Mouse (Mus musculus) hindbrain, embryonic 11.5 days (tissue): ENCODE data around the gene Nup93. TPM values are rescaled to one million over a fixed set of nuclear protein-coding genes. Genes with fewer than 3 reads are reported as not detected.

Source experiments
- ATAC-seq: fragments of 200-750 bp; cut with Nextera tagmentation; 2 replicates; pipeline ENCODE4 v1.8.0; 2017; ENCODE audit warnings: mild to moderate bottlenecking, moderate TSS enrichment, moderate library complexity; ENCODE audit not compliant: low FRiP score
- DNase-seq: peaks from one replicate; pipeline ENCODE4 v3.0.0-alpha.2; 2015; ENCODE audit warnings: low spot score
- H3K27ac ChIP-seq: fragments of 300-500 bp; sonication (generic); 2 replicates; pipeline ENCODE4 v1.5.1; 2014; ENCODE audit warnings: mild to moderate bottlenecking, low read depth, low read length
- H3K27me3 ChIP-seq: fragments of 300-500 bp; sonication (generic); 2 replicates; pipeline ENCODE4 v1.6.1; 2014; ENCODE audit warnings: mild to moderate bottlenecking, low read length, moderate library complexity, mixed read lengths; ENCODE audit not compliant: control insufficient read depth, insufficient read depth
- H3K36me3 ChIP-seq: fragments of 300-500 bp; sonication (generic); 2 replicates; pipeline ENCODE4 v1.6.1; 2014; ENCODE audit warnings: mild to moderate bottlenecking, low read length, moderate library complexity, mixed read lengths; ENCODE audit not compliant: control insufficient read depth, insufficient read depth
- H3K4me1 ChIP-seq: fragments of 300-500 bp; sonication (generic); replicated peaks from 2 replicates; pipeline ENCODE4 v1.6.1; 2014; ENCODE audit warnings: low read length, mixed read lengths; ENCODE audit not compliant: control insufficient read depth, insufficient read depth
- H3K4me2 ChIP-seq: fragments of 300-500 bp; sonication (generic); replicated peaks from 2 replicates; pipeline ENCODE4 v1.6.1; 2014; ENCODE audit warnings: mild to moderate bottlenecking, low read depth, low read length
- H3K4me3 ChIP-seq: fragments of 300-500 bp; sonication (generic); 2 replicates; pipeline ENCODE4 v1.5.1; 2014; ENCODE audit warnings: low read depth, low read length
- H3K9ac ChIP-seq: fragments of 300-500 bp; sonication (generic); 2 replicates; pipeline ENCODE4 v1.6.1; 2014; ENCODE audit warnings: low read depth, low read length
- H3K9me3 ChIP-seq: fragments of 300-500 bp; sonication (generic); 2 replicates; pipeline ENCODE4 v1.6.1; 2016; ENCODE audit warnings: low read length; ENCODE audit not compliant: control insufficient read depth
- WGBS: fragments of 180-500 bp; shearing (Covaris S2); extraction: QIAGEN DNeasy Blood & Tissue Kit; methylation state at CpG from one replicate; pipeline ENCODE4 v1.1.7; 2014; 5-methylcytosine and 5-hydroxymethylcytosine counted together
- polyA plus RNA-seq: library from polyadenylated mRNA; unstranded; fragments of >200 nt; fragmentation: Nextera tagmentation; extraction: Ambion mirVana; gene quantifications from 2 replicates; pipeline ENCODE4 v1.2.1, GENCODE M21; 2014

The Nup93 gene
- polyA plus RNA-seq, 1 experiment from 2014 or later, result 95.1 TPM

- Histone ChIP-seq H3K27me3 (no peaks in the 10 kb centered on the region), H3K9ac (no peak overlapping the region), H3K4me1 (no peaks in the 10 kb centered on the region), H3K27ac (no peak overlapping the region), H3K9me3 (no peaks in the 10 kb centered on the region), H3K4me3 (no peak overlapping the region), H3K4me2 (no peak overlapping the region), H3K36me3 (no peaks in the 10 kb centered on the region)
- 79% methylated on average over 9 of the region's 9 CpGs for WGBS
- ATAC-seq (no peak), DNase-seq (no peak)
These were observed 134.1 kb downstream of the Nup93 start for GRCm38 (mm10) chr8:94348425-94348824.

DNA sequence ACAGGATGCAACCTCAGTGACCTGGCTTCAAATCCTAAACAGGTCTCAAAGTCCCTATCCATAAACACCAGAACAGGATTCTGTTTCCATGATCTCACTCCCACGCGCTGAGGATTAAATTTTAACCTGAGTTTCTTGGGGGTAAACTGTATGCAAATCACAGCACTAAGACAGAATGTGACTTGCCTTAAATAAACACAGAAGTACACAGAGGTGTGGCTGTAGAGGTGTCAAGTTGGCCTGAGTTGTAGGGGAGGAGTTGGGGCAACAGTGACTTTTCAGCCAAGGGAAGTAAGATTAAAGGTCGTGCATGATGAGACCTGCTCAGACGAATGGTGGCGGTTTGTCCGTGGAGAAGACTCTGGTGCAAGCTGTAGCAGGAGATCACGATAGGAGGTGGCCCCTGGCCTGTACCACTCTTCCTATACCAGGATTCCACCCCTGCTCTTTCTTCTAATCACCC is 139.7 kb downstream of the Nup93 start:
- Histone ChIP-seq H3K27me3 (no peaks in the 10 kb centered on the region), H3K4me1 (no peaks in the 10 kb centered on the region), H3K36me3 (no peaks in the 10 kb centered on the region), H3K9ac (no peak overlapping the region), H3K4me2 (no peak overlapping the region), H3K9me3 (no peaks in the 10 kb centered on the region), H3K4me3 (no peak overlapping the region), H3K27ac (no peak overlapping the region)
- ATAC-seq, result no peak
- no peak for DNase-seq
- 86% methylated on average over 7 of the region's 7 CpGs for WGBS

DNA sequence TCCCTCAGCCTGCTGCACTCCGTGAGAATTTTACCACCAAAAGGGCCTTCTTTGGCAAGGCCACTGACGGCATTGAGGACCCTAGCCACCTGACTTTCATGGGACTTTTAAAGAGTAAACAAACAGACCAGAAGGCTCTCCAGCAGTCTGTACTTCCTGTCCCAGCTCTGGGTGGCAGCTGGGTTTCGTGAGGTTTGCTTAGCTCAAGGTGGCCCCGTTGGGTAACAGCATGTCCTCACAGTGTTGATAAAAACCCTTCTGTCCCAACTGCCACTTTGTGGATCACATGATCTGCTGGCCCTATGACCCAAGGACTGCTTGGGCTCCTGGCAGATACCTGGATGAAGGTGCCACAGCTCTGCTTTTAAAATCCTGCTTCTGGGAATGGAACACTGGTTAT is 140.2 kb downstream of the Nup93 start:
- Histone ChIP-seq H3K9ac (no peak overlapping the region), H3K27me3 (no peaks in the 10 kb centered on the region), H3K27ac (no peak overlapping the region), H3K9me3 (no peaks in the 10 kb centered on the region), H3K4me2 (no peak overlapping the region), H3K36me3 (no peaks in the 10 kb centered on the region), H3K4me1 (no peaks in the 10 kb centered on the region), H3K4me3 (no peak overlapping the region)
- no peak for ATAC-seq
- WGBS, result 72% methylated on average over 4 of the region's 4 CpGs
- no peak for DNase-seq

DNA sequence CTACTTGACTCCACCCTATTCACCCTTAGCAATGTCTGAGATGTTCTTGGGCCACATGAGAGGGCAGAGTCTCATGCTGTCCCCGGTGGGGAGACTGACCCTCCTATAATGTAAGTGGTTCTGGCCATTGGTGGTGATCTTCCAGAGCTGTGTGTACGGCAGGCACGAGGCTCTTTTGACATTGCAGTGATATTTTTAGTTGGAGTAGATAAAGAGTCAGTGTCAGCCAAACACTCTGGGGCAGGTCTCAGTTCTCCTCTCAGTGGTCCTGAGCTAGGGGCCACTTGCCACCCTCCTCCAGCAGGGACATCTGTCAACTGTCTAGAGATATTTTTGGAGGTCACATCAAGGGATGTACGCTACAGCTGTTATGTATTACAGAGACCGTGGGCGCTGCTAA is 142.9 kb downstream of the Nup93 start:
- 78% methylated on average over 6 of the region's 6 CpGs for WGBS
- no peaks in the 10 kb centered on the region for H3K4me1 ChIP-seq
- H3K27me3 ChIP-seq, result no peaks in the 10 kb centered on the region
- H3K27ac ChIP-seq, result no peak overlapping the region
- H3K36me3 ChIP-seq, result no peaks in the 10 kb centered on the region
- H3K4me2 ChIP-seq, result no peak overlapping the region
- H3K9ac ChIP-seq, result no peak overlapping the region
- ATAC-seq (no peak), DNase-seq (no peak)
- no peaks in the 10 kb centered on the region for H3K9me3 ChIP-seq
- no peak overlapping the region for H3K4me3 ChIP-seq

DNA sequence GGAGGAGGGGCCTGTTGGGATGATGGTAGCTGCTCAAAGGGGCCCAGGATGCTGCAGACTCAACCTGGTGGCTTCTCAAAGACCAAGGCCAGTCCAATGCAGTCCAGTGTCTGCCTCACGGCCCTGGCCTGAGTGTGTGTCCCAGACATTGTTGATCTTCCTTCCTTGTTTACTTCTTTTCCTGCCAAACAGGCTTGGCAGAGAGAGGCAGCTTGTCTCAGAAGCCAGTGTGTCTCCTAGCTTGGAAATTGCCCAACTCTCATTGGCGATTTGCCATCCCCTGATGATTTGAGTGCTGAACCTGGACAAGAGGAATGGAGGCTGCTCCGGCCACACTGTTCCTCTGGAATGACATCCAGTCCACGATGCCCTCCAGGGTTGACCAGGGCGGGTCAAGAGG is 144.2 kb downstream of the Nup93 start:
- H3K4me3 ChIP-seq, result no peak overlapping the region
- H3K9me3 ChIP-seq, result no peaks in the 10 kb centered on the region
- no peaks in the 10 kb centered on the region for H3K4me1 ChIP-seq
- no peaks in the 10 kb centered on the region for H3K27me3 ChIP-seq
- no peak overlapping the region for H3K9ac ChIP-seq
- DNase-seq (no peak), ATAC-seq (no peak)
- H3K4me2 ChIP-seq, result no peak overlapping the region
- no peaks in the 10 kb centered on the region for H3K36me3 ChIP-seq
- H3K27ac ChIP-seq, result no peak overlapping the region
- 80% methylated on average over 5 of the region's 5 CpGs for WGBS

DNA sequence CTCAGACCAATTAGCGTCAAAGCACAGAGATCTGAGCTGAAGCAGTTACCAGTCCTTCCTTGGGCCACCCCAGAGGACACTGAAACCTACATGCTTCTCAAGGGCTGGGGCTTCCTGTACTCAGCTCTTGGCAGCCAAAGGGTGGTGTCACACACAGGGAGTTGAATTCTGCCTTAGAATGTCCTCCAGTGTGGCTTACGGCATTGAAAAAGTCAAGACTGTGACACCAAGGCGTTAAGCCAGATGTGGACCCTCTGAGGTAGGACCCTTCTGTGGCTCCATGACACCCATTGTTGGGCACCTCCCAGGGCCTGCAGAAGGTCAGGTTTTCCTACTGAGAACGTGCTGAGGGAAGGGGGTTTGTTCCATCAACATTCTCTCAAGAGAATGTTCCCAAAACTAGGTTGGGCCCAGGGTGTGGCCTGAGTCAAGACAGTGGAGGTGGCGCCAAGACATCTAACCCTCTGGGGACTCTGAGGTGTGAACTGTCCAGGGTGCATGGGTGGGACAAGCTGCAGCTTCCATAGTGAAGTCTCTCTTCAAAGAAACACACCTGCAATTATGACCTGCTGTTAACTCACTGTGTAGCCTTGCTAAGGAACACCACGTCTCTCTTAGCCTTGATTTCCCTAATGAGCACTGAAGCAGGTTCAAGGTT is 147.5 kb downstream of the Nup93 start:
- no peak overlapping the region for H3K4me3 ChIP-seq
- H3K9me3 ChIP-seq, result no peaks in the 10 kb centered on the region
- no peaks in the 10 kb centered on the region for H3K4me1 ChIP-seq
- no peak for DNase-seq
- 90% methylated on average over 6 of the region's 6 CpGs for WGBS
- no peak for ATAC-seq
- H3K27ac ChIP-seq, result no peak overlapping the region
- no peaks in the 10 kb centered on the region for H3K36me3 ChIP-seq
- H3K9ac ChIP-seq, result no peak overlapping the region
- no peaks in the 10 kb centered on the region for H3K27me3 ChIP-seq
- H3K4me2 ChIP-seq, result no peak overlapping the region

DNA sequence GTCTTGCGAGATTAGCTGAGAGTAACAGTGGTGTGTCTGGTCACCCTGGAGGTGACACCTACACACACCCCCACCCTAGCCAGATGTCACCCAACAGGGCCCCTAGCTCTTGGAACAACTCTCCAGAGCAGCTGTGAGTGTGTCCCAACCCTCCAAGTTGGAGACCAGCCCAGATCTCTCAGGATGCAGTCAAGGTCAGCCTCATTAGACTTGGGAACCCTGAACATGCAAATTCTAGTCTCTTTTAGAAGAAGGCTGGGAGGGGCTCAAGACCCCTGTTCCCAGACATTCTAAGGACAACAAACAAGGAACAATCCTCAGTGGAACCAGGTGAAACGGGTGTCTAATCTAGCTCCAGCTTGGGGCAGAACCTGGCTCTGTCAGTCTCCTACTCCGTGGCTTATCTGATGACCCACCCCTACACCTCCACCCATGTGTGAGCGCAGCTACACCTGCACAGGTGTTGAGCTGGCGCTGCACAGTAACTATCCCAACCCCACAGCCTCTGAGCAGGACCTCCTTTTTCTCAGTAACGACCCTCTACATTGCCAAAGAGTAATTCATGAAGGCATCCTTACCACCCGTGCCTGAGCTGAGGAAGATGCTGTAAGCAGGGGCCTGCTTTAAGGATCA is 148.4 kb downstream of the Nup93 start:
- H3K36me3 ChIP-seq, result no peaks in the 10 kb centered on the region
- 82% methylated on average over 7 of the region's 7 CpGs for WGBS
- no peak overlapping the region for H3K27ac ChIP-seq
- H3K4me1 ChIP-seq, result no peaks in the 10 kb centered on the region
- ATAC-seq (no peak), DNase-seq (no peak)
- H3K9me3 ChIP-seq, result no peaks in the 10 kb centered on the region
- H3K4me3 ChIP-seq, result no peak overlapping the region
- H3K9ac ChIP-seq, result no peak overlapping the region
- no peaks in the 10 kb centered on the region for H3K27me3 ChIP-seq
- H3K4me2 ChIP-seq, result no peak overlapping the region

- Histone ChIP-seq H3K27me3 (no peaks in the 10 kb centered on the region), H3K9me3 (no peaks in the 10 kb centered on the region), H3K27ac (no peak overlapping the region), H3K36me3 (no peaks in the 10 kb centered on the region), H3K9ac (no peak overlapping the region), H3K4me2 (no peak overlapping the region), H3K4me3 (no peak overlapping the region), H3K4me1 (no peaks in the 10 kb centered on the region)
- ATAC-seq, result no peak
- WGBS, result 57% methylated on average over 4 of the region's 4 CpGs
- no peak for DNase-seq
These were observed 148.9 kb downstream of the Nup93 start for GRCm38 (mm10) chr8:94363288-94363688.

GRCm38 (mm10) chr8:94363906-94364305 is 149.5 kb downstream of the Nup93 start:
- ATAC-seq (no peak), DNase-seq (no peak)
- Histone ChIP-seq H3K36me3 (no peaks in the 10 kb centered on the region), H3K9me3 (no peaks in the 10 kb centered on the region), H3K9ac (no peak overlapping the region), H3K4me1 (no peaks in the 10 kb centered on the region), H3K27ac (no peak overlapping the region), H3K4me2 (no peak overlapping the region), H3K27me3 (no peaks in the 10 kb centered on the region), H3K4me3 (no peak overlapping the region)
- 86% methylated on average over 2 of the region's 2 CpGs for WGBS
